Mouse (Mus musculus): Measurements from ENCODE around the gene Fkbpl.

DNA sequence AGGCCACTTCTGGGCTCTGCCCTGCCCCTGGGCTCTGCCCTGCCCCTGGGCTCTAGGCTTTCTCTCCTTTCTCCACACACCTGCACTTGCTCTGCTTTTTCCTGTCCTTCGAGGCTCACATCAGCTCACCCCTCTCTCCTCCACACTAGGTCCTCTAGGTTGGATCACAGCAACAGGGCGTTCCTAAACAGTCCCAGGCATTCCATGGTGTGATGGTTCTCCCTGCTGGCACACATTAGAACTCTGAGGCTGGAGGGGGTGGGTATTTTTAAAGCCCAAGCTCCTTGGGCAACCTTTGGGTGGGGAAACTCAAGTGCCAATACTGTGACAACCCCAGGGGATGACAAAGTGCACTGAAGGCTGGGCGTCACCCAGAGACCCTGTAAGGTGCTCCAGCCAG lies 7.1 kb upstream of the Fkbpl start:
- TF ChIP-seq GATA1 (IDR thresholded peaks at IDR 0.05; ENCODE audit: low read length): no peak
- no peak for TF ChIP-seq TAL1 (IDR thresholded peaks at IDR 0.05; ENCODE audit: low read length)
